Mouse (Mus musculus): ENCODE measurements around the gene Ninl. TPM values are rescaled to one million over a fixed set of nuclear protein-coding genes. Genes with fewer than 3 reads are reported as not detected.

Ninl gene
- polyA plus RNA-seq, 1 experiment: 0.84 TPM

DNA sequence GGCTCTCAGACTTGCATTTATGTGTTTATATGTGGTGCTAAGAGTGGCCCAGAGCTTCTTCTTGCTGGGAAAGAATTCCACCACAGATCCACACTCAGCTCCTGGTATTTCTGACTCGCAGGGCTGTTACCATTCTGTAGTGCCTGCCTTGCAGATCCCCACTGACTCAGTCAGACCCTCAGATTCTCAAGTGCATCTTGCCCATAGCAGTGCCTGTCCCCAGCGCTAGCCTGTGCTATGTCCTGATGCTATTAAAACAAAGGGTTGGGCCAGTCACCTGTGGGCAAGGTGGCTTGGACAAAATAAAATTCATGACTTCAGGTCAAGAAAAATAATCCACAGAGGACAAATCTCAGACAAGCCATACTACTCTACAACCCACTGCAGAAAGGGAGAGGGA lies 70.0 kb downstream of the Ninl start:
- no peak for TF ChIP-seq POLR2A (IDR thresholded peaks at IDR 0.05; ENCODE audit: low read depth, low read length)
- TF ChIP-seq CTCF (IDR thresholded peaks at IDR 0.05; ENCODE audit: extremely low read depth, insufficient read length, insufficient replicate concordance, low read depth, low read length): no peak
- Histone ChIP-seq H3K27ac (ENCODE audit: insufficient read depth, low read depth, low read length) (no peak overlapping the region), H3K36me3 (ENCODE audit: control insufficient read depth, insufficient read depth, low read length) (no peaks in the 10 kb centered on the region), H3K4me3 (ENCODE audit: low read depth, low read length) (no peak overlapping the region), H3K27me3 (ENCODE audit: control insufficient read depth, insufficient read depth, low read length) (no peaks in the 10 kb centered on the region), H3K4me1 (ENCODE audit: control insufficient read depth, insufficient read depth, insufficient read length, low read length) (no peaks in the 10 kb centered on the region)
- WGBS: 93% methylated on average over 2 of the region's 2 CpGs

DNA sequence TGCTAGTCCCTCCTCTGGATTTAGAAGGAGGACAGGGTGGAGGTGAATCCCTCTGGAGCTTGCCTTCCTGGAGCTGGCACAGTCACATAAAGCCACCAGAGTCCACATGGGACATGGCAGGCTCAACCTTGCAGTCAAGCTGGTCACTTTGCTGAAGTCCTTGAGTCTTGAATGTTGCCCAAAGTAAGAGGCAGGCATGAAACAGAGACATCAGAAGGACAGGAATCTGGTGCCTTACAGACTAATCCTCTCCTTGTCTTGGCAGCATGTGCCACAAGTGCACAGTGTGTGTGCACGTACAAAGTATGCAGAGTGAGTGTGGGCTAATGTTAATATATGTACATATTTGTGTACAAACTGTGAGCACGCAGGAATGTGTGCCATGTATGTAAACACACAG lies 71.7 kb downstream of the Ninl start:
- no peaks in the 10 kb centered on the region for H3K27me3 ChIP-seq (ENCODE audit: control insufficient read depth, insufficient read depth, low read length)
- 87% methylated on average over 2 of the region's 2 CpGs for WGBS
- no peak overlapping the region for H3K27ac ChIP-seq (ENCODE audit: insufficient read depth, low read depth, low read length)
- H3K36me3 ChIP-seq (ENCODE audit: control insufficient read depth, insufficient read depth, low read length): no peaks in the 10 kb centered on the region
- no peaks in the 10 kb centered on the region for H3K4me1 ChIP-seq (ENCODE audit: control insufficient read depth, insufficient read depth, insufficient read length, low read length)
- TF ChIP-seq CTCF (IDR thresholded peaks at IDR 0.05; ENCODE audit: extremely low read depth, insufficient read length, insufficient replicate concordance, low read depth, low read length): no peak
- no peak for TF ChIP-seq POLR2A (IDR thresholded peaks at IDR 0.05; ENCODE audit: low read depth, low read length)
- H3K4me3 ChIP-seq (ENCODE audit: low read depth, low read length): no peak overlapping the region

DNA sequence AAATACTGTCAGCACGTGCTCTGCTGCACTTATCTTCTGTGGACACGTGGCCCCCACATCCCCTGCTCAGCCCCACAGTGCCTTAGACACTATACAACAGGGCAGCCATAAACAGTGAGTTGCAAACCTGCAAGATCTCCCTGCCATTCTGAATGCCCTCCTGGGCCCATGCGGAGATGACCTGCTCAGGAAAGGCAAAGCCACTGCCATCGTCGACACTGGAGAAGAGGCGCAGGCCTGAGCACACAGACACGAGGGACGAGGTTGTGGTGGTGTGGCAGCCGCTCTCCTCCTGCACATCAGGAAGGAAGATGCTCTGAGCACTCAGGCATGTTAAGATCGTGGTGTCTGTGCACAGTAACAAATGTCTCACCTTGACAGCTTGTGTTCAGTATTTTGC lies 73.2 kb downstream of the Ninl start:
- no peaks in the 10 kb centered on the region for H3K27me3 ChIP-seq (ENCODE audit: control insufficient read depth, insufficient read depth, low read length)
- H3K27ac ChIP-seq (ENCODE audit: insufficient read depth, low read depth, low read length): no peak overlapping the region
- H3K36me3 ChIP-seq (ENCODE audit: control insufficient read depth, insufficient read depth, low read length): no peaks in the 10 kb centered on the region
- TF ChIP-seq POLR2A (IDR thresholded peaks at IDR 0.05; ENCODE audit: low read depth, low read length) (no peak), CTCF (IDR thresholded peaks at IDR 0.05; ENCODE audit: extremely low read depth, insufficient read length, insufficient replicate concordance, low read depth, low read length) (no peak)
- H3K4me1 ChIP-seq (ENCODE audit: control insufficient read depth, insufficient read depth, insufficient read length, low read length): no peaks in the 10 kb centered on the region
- H3K4me3 ChIP-seq (ENCODE audit: low read depth, low read length): no peak overlapping the region
- 90% methylated on average over 10 of the region's 10 CpGs for WGBS

DNA sequence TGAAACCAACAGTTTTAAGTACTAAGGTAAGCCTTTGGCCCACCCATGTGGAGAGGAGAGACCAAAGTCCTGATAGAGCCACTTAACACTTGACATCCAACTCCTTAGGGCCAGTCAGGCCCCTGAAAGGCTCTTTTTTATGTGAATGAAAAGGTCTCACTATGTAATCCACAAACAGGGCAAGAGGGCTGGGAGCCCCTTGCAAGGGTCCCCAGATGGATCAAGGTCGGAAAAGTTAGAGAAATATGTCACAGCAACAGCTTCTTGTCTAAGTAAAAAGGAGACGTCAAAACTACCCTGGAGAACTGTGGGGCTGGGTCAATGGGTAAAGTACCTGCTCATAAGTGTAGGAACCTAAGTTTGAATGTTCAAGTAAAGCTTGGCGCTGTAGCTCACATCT lies 74.5 kb downstream of the Ninl start:
- H3K4me3 ChIP-seq (ENCODE audit: low read depth, low read length): no peak overlapping the region
- no peak overlapping the region for H3K27ac ChIP-seq (ENCODE audit: insufficient read depth, low read depth, low read length)
- H3K36me3 ChIP-seq (ENCODE audit: control insufficient read depth, insufficient read depth, low read length): no peaks in the 10 kb centered on the region
- TF ChIP-seq POLR2A (IDR thresholded peaks at IDR 0.05; ENCODE audit: low read depth, low read length): no peak
- no peaks in the 10 kb centered on the region for H3K4me1 ChIP-seq (ENCODE audit: control insufficient read depth, insufficient read depth, insufficient read length, low read length)
- WGBS: 88% methylated on average over 3 of the region's 3 CpGs
- H3K27me3 ChIP-seq (ENCODE audit: control insufficient read depth, insufficient read depth, low read length): no peaks in the 10 kb centered on the region

DNA sequence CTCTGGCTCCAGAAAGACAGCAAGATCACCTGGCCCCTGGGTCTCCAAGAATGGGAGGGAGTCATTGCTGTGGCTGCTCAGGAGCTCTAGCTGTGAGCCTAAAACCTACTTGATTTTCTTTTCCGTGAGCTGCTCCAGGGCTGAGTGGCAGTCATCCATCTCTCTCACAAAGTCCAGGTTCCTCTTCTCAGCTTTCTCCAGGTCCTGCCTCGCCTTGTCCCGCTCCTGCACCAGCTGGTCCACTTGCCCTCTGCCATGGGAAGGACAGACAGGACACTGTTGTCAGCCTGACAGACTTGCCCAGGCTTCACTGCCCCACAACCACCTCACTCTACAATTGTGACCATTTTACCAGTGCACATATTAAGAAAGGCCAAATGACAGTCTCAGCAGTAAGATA lies 75.9 kb downstream of the Ninl start:
- TF ChIP-seq POLR2A (IDR thresholded peaks at IDR 0.05; ENCODE audit: low read depth, low read length) (no peak), CTCF (IDR thresholded peaks at IDR 0.05; ENCODE audit: extremely low read depth, insufficient read length, insufficient replicate concordance, low read depth, low read length) (no peak)
- 87% methylated on average over 3 of the region's 3 CpGs for WGBS
- H3K36me3 ChIP-seq (ENCODE audit: control insufficient read depth, insufficient read depth, low read length): no peaks in the 10 kb centered on the region

DNA sequence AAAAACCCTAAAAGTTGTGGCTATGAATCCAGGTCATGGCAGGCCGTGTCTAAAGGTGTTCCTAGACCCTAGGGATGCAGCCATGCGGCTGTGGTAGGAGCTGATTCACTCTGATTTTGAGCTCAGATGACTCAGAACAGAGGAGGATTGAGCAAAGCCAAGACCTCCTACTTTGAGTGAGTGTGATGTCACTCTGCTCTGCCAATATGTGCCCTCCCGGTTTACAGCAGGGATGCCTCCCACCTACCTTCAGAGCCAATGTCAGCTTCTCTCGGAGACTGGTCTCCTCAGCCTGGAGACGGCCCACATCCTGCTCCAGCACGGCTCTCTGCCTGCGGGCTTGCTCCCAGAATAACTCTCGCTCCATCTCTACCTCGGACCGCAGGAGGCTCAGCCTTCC lies 79.7 kb downstream of the Ninl start:
- Histone ChIP-seq H3K27ac (ENCODE audit: insufficient read depth, low read depth, low read length) (no peak overlapping the region), H3K27me3 (ENCODE audit: control insufficient read depth, insufficient read depth, low read length) (no peaks in the 10 kb centered on the region), H3K4me1 (ENCODE audit: control insufficient read depth, insufficient read depth, insufficient read length, low read length) (no peaks in the 10 kb centered on the region), H3K4me3 (ENCODE audit: low read depth, low read length) (no peak overlapping the region), H3K36me3 (ENCODE audit: control insufficient read depth, insufficient read depth, low read length) (no peaks in the 10 kb centered on the region)
- TF ChIP-seq POLR2A (IDR thresholded peaks at IDR 0.05; ENCODE audit: low read depth, low read length) (no peak), CTCF (IDR thresholded peaks at IDR 0.05; ENCODE audit: extremely low read depth, insufficient read length, insufficient replicate concordance, low read depth, low read length) (no peak)
- 86% methylated on average over 10 of the region's 10 CpGs for WGBS

More for the DNA sequence above, 75.9 kb downstream of the Ninl start:
- Histone ChIP-seq H3K4me3 (ENCODE audit: low read depth, low read length) (no peak overlapping the region), H3K4me1 (ENCODE audit: control insufficient read depth, insufficient read depth, insufficient read length, low read length) (no peaks in the 10 kb centered on the region), H3K27me3 (ENCODE audit: control insufficient read depth, insufficient read depth, low read length) (no peaks in the 10 kb centered on the region), H3K27ac (ENCODE audit: insufficient read depth, low read depth, low read length) (no peak overlapping the region)

DNA sequence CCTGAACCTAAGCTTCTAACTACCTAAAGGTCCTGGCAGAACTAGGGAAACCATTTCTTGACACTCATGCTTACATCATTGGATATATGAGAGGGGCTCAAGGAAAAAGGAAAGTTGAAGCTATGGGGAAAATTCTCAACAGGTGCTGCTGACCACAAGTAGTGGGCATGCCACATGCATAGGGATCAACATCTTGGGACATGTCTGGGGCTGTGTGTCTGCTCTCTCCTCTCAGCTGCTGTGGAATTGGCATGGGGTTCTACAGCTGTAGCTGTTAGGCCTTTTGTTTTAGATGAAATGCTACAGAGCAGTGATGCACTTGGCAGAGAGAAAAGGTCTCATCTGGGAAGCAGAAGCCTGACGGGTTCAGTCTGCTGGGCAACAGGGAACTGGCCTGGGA lies 83.3 kb downstream of the Ninl start:
- Histone ChIP-seq H3K27ac (ENCODE audit: insufficient read depth, low read depth, low read length) (no peak overlapping the region), H3K27me3 (ENCODE audit: control insufficient read depth, insufficient read depth, low read length) (no peaks in the 10 kb centered on the region), H3K4me3 (ENCODE audit: low read depth, low read length) (no peak overlapping the region), H3K36me3 (ENCODE audit: control insufficient read depth, insufficient read depth, low read length) (no peaks in the 10 kb centered on the region), H3K4me1 (ENCODE audit: control insufficient read depth, insufficient read depth, insufficient read length, low read length) (no peaks in the 10 kb centered on the region)
- WGBS: 56% methylated on average over 1 of the region's 1 CpGs
- no peak for TF ChIP-seq POLR2A (IDR thresholded peaks at IDR 0.05; ENCODE audit: low read depth, low read length)
- no peak for TF ChIP-seq CTCF (IDR thresholded peaks at IDR 0.05; ENCODE audit: extremely low read depth, insufficient read length, insufficient replicate concordance, low read depth, low read length)

DNA sequence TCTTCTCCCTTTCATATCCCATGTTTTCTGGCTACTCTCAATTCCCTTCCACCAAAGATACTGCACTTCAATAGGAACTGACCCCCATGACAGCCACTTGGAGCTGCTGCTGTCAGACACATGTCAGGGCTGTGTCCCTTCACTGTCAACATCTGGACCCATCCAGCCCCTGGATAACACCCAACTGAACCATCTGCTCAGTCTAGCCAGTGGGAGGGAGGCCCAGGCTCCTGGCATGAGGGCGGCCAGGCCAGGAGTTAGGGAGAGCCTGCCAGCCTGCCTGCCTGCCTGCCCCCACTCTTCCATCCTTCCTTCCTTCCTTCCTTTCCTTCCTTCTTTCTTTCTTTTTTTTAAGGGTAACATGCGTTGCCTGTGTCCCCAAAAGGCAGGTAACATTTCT lies 88.0 kb downstream of the Ninl start:
- Histone ChIP-seq H3K4me1 (ENCODE audit: control insufficient read depth, insufficient read depth, insufficient read length, low read length) (no peaks in the 10 kb centered on the region), H3K36me3 (ENCODE audit: control insufficient read depth, insufficient read depth, low read length) (no peaks in the 10 kb centered on the region), H3K27ac (ENCODE audit: insufficient read depth, low read depth, low read length) (no peak overlapping the region), H3K4me3 (ENCODE audit: low read depth, low read length) (no peak overlapping the region), H3K27me3 (ENCODE audit: control insufficient read depth, insufficient read depth, low read length) (no peaks in the 10 kb centered on the region)
- 87% methylated on average over 2 of the region's 2 CpGs for WGBS
- TF ChIP-seq CTCF (IDR thresholded peaks at IDR 0.05; ENCODE audit: extremely low read depth, insufficient read length, insufficient replicate concordance, low read depth, low read length) (no peak), POLR2A (IDR thresholded peaks at IDR 0.05; ENCODE audit: low read depth, low read length) (no peak)
